Mouse (Mus musculus) CH12.LX (cell line): ENCODE data around the gene Slc4a10.

ENCODE experiments used
- CHD2 ChIP-seq: IDR thresholded peaks from 2 replicates; pipeline ENCODE4 v1.6.1; 2011; ENCODE audit warnings: low read length, improper control_type of control experiment
- CTCF ChIP-seq, 2 experiments: IDR thresholded peaks in 1 of 2; conservative IDR thresholded peaks in 1 of 2; 2 replicates each; pipeline ENCODE4 v1.5.1; 2011 to 2012; ENCODE audit warnings: low read depth in 2 of 2, low read length in 2 of 2, improper control_type of control experiment in 1 of 2, inconsistent platforms in 1 of 2, mild to moderate bottlenecking in 1 of 2, moderate library complexity in 1 of 2
- ETS1 ChIP-seq: conservative IDR thresholded peaks from 2 replicates; pipeline ENCODE4 v1.6.1; 2012; ENCODE audit warnings: low read depth, mild to moderate bottlenecking, inconsistent platforms, low read length, improper control_type of control experiment, moderate library complexity
- KAT2A ChIP-seq: IDR thresholded peaks from 2 replicates; pipeline ENCODE4 v1.6.1; 2012; ENCODE audit warnings: low read length, improper control_type of control experiment, inconsistent platforms; ENCODE audit not compliant: insufficient replicate concordance
- NELFE ChIP-seq: IDR thresholded peaks from 2 replicates; pipeline ENCODE4 v1.6.1; 2011; ENCODE audit warnings: low read depth, low read length, improper control_type of control experiment
- POLR2AphosphoS2 ChIP-seq: IDR thresholded peaks from 2 replicates; pipeline ENCODE4 v1.6.1; 2011; ENCODE audit warnings: low read depth, low read length, improper control_type of control experiment
- TCF12 ChIP-seq: IDR thresholded peaks from 2 replicates; pipeline ENCODE4 v1.6.1; 2014; ENCODE audit warnings: low read depth, mild to moderate bottlenecking, inconsistent platforms, low read length, improper control_type of control experiment

- TF ChIP-seq CHD2 = no peak
- no peak for TF ChIP-seq NELFE
- no peak for TF ChIP-seq POLR2AphosphoS2
- no peak for TF ChIP-seq TCF12
- no peak for TF ChIP-seq CTCF (conservative IDR thresholded peaks at IDR 0.05 in 1 of 2, IDR thresholded peaks at IDR 0.05 in 1 of 2; ENCODE audit: low read depth in 2 of 2, low read length in 2 of 2)
- TF ChIP-seq KAT2A = no peak
- TF ChIP-seq ETS1 = no peak
These were observed 104.6 kb downstream of the Slc4a10 start for GRCm38 (mm10) chr2:62150830-62151229.
